Mouse (Mus musculus) small intestine, adult 2 months (tissue): Measurements from ENCODE around the gene Fam221b. TPM values are rescaled to one million over a fixed set of nuclear protein-coding genes. Genes with fewer than 3 reads are reported as not detected.

Experiments
- H3K27ac ChIP-seq: fragments of 200-500 bp; 2 replicates; pipeline ENCODE4 v1.5.1; 2012; ENCODE audit warnings: low read depth, low read length, control low read depth, inconsistent platforms; ENCODE audit not compliant: insufficient read depth
- H3K27me3 ChIP-seq: fragments of 200-500 bp; 2 replicates; pipeline ENCODE4 v1.6.1; 2012; ENCODE audit warnings: mild to moderate bottlenecking, moderate library complexity, low read length, inconsistent platforms; ENCODE audit not compliant: control insufficient read depth, insufficient read depth
- H3K36me3 ChIP-seq: fragments of 200-500 bp; 2 replicates; pipeline ENCODE4 v1.6.1; 2012; ENCODE audit warnings: mild to moderate bottlenecking, low read length, control low read depth, inconsistent platforms; ENCODE audit not compliant: control insufficient read depth, insufficient read depth
- H3K4me1 ChIP-seq: fragments of 200-500 bp; 2 replicates; pipeline ENCODE4 v1.6.1; 2012; ENCODE audit warnings: low read length, inconsistent platforms, mixed read lengths; ENCODE audit not compliant: control insufficient read depth, insufficient read depth, insufficient read length
- H3K4me3 ChIP-seq: fragments of 200-500 bp; 2 replicates; pipeline ENCODE4 v1.5.1; 2012; ENCODE audit warnings: low read depth, mild to moderate bottlenecking, control low read depth, inconsistent platforms, low read length, moderate library complexity
- CTCF ChIP-seq: fragments of 200-500 bp; IDR thresholded peaks from 2 replicates; pipeline ENCODE4 v1.5.1; 2012; ENCODE audit warnings: low read depth, mild to moderate bottlenecking, control low read depth, inconsistent platforms, low read length, moderate library complexity, mixed read lengths; ENCODE audit not compliant: insufficient replicate concordance, insufficient read length; ENCODE audit errors: extremely low read depth
- POLR2A ChIP-seq: fragments of 200-500 bp; IDR thresholded peaks from 2 replicates; pipeline ENCODE4 v1.6.1; 2012; ENCODE audit warnings: low read depth, mild to moderate bottlenecking, control low read depth, inconsistent platforms, low read length, moderate library complexity
- WGBS: fragments of 180-500 bp; shearing (Covaris S2); methylation state at CpG from one replicate; pipeline ENCODE4 v1.1.7; 2018; 5-methylcytosine and 5-hydroxymethylcytosine counted together
- polyA plus RNA-seq: library from polyadenylated mRNA; depleted of rRNA; stranded (reverse); fragments of >200 nt; gene quantifications from 2 replicates; pipeline ENCODE4 v1.2.3, GENCODE M21; 2012

The Fam221b gene
- polyA plus RNA-seq, 1 experiment: not detected

GRCm38 (mm10) chr4:43631046-43631955, 37.6 kb downstream of the Fam221b start, which contains the start of gene Npr2:
Npr2 (plus strand) TSS chr4:43631935.
- 4% methylated on average over 58 of the region's 70 CpGs for WGBS
- Histone ChIP-seq H3K4me3 (peak within 1 kb of the TSS; percentile 61), H3K4me1 (peaks cover 3% of the 10 kb centered on the region; the same call in 1 of the 2 replicates), H3K27ac (peak within 1 kb of the TSS; percentile 15; the same call in 1 of the 2 replicates), H3K36me3 (no peaks in the 10 kb centered on the region), H3K27me3 (peaks cover 13% of the 10 kb centered on the region; the same call in 1 of the 2 replicates)
- TF ChIP-seq CTCF (no peak), POLR2A (no peak)

GRCm38 (mm10) chr4:43630671-43631045, 38.3 kb downstream of the Fam221b start:
- 39% methylated on average over 5 of the region's 5 CpGs for WGBS
- TF ChIP-seq CTCF: no peak
- no peak for TF ChIP-seq POLR2A
- Histone ChIP-seq H3K27ac (peak overlapping the region; percentile 12; the same call in 1 of the 2 replicates), H3K27me3 (peaks cover 13% of the 10 kb centered on the region; the same call in 1 of the 2 replicates), H3K36me3 (no peaks in the 10 kb centered on the region), H3K4me3 (peak overlapping the region; percentile 45; the same call in 1 of the 2 replicates), H3K4me1 (peaks cover 3% of the 10 kb centered on the region; the same call in 1 of the 2 replicates)

- TF ChIP-seq POLR2A (no peak), CTCF (peak; percentile 79; the same call in 1 of the 2 replicates)
- Histone ChIP-seq H3K4me1 (peaks cover 3% of the 10 kb centered on the region; the same call in 1 of the 2 replicates), H3K36me3 (no peaks in the 10 kb centered on the region), H3K27me3 (peaks cover 13% of the 10 kb centered on the region; the same call in 1 of the 2 replicates), H3K4me3 (no peak overlapping the region), H3K27ac (no peak overlapping the region)
- WGBS: 8% methylated on average over 5 of the region's 5 CpGs
Observed at GRCm38 (mm10) chr4:43630030-43630581, 38.8 kb downstream of the Fam221b start.

- peaks cover 3% of the 10 kb centered on the region; the same call in 1 of the 2 replicates for H3K4me1 ChIP-seq
- H3K27me3 ChIP-seq: peaks cover 13% of the 10 kb centered on the region; the same call in 1 of the 2 replicates
- TF ChIP-seq CTCF (no peak), POLR2A (no peak)
- H3K36me3 ChIP-seq: no peaks in the 10 kb centered on the region
- WGBS: 49% methylated on average over 20 of the region's 20 CpGs
- H3K4me3 ChIP-seq: no peak overlapping the region
- no peak overlapping the region for H3K27ac ChIP-seq
Observed at GRCm38 (mm10) chr4:43629106-43629817, 39.7 kb downstream of the Fam221b start.

GRCm38 (mm10) chr4:43620146-43620778, 48.7 kb downstream of the Fam221b start:
- 42% methylated on average over 4 of the region's 4 CpGs for WGBS
- H3K36me3 ChIP-seq: no peaks in the 10 kb centered on the region
- TF ChIP-seq POLR2A (no peak), CTCF (no peak)
- no peaks in the 10 kb centered on the region; the same call in 1 of the 2 replicates for H3K27me3 ChIP-seq
- no peak overlapping the region for H3K4me3 ChIP-seq
- H3K27ac ChIP-seq: no peak overlapping the region
- H3K4me1 ChIP-seq: no peaks in the 10 kb centered on the region

- no peak overlapping the region for H3K4me3 ChIP-seq
- H3K27me3 ChIP-seq: no peaks in the 10 kb centered on the region; the same call in 1 of the 2 replicates
- no peaks in the 10 kb centered on the region for H3K4me1 ChIP-seq
- H3K27ac ChIP-seq: no peak overlapping the region
- TF ChIP-seq POLR2A: no peak
- no peak for TF ChIP-seq CTCF
- no peaks in the 10 kb centered on the region for H3K36me3 ChIP-seq
- WGBS: 41% methylated on average over 3 of the region's 3 CpGs
Observed at GRCm38 (mm10) chr4:43613060-43613730, 55.8 kb downstream of the Fam221b start.
